Comparison of ENCODE assay signal across 13 mouse cellular contexts in genomic region chr1:164395131-164395780, GRCm38 (mm10).
DNase-seq lines count a peak whose midpoint lies in the region; ATAC-seq lines count a peak whose summit lies in the region.
"Had no signal": no experiment of that assay in that cellular context is flagged by ENCODE, and none has a peak within 500 bp of the region (broad histone marks: within the 10 kb centered on the region; RNA-seq: fewer than 3 reads in every experiment).

No protein-coding gene starts in this region.

- 0 out of 2 replicates have a peak overlapping the region, but pooled peaks have one; percentile 13 for H3K9ac ChIP-seq in hindbrain, embryonic 15.5 days
- H3K9ac ChIP-seq: heart, embryonic 15.5 days had no signal

- ATAC-seq in frontal cortex, adult (ENCODE audit: low TSS enrichment) = peak; percentile 90
- ATAC-seq in hindbrain, embryonic 15.5 days (ENCODE audit: low FRiP score, low read depth) = peak; percentile 84
- ATAC-seq in cerebellum, adult (ENCODE audit: insufficient number of reproducible peaks, low FRiP score, low TSS enrichment) = no peak
- ATAC-seq: Patski had no signal

- DNase-seq in frontal cortex, postnatal 14 days (ENCODE audit: low spot score in 2 of 2) = no peak
- DNase-seq in left cerebral cortex, postnatal 14 days (ENCODE audit: low spot score in 2 of 2) = peak; percentile 57 to 72
- DNase-seq in right cerebral cortex, postnatal 10 days (ENCODE audit: low spot score in 2 of 2) = peak; percentile 39 to 77
- no peak for DNase-seq in ovary, postnatal 10 days (ENCODE audit: low spot score)
- no peak for DNase-seq in thymus, postnatal 14 days
- DNase-seq: kidney, postnatal 14 days; lung, adult 2 months had no signal

- intact Hi-C loops in left cerebral cortex, postnatal 14 days (cut with DNase I) = no loop called here

- H3K9me3 ChIP-seq in hindbrain, embryonic 15.5 days = no peaks in the 10 kb centered on the region
- H3K9me3 ChIP-seq: heart, embryonic 15.5 days had no signal

- H3K27ac ChIP-seq in hindbrain, embryonic 15.5 days (replicated peaks) = peak overlapping the region; percentile 72
- H3K27ac ChIP-seq: heart, embryonic 15.5 days had no signal

- no peak overlapping the region for H3K4me2 ChIP-seq in hindbrain, embryonic 15.5 days
- H3K4me2 ChIP-seq: heart, embryonic 15.5 days had no signal

- no peak overlapping the region for H3K4me3 ChIP-seq in hindbrain, embryonic 15.5 days
- H3K4me3 ChIP-seq: heart, embryonic 15.5 days; myocyte had no signal

- WGBS in hindbrain, embryonic 15.5 days = 24% methylated on average over 6 of the region's 6 CpGs

- H3K4me1 ChIP-seq in hindbrain, embryonic 15.5 days (replicated peaks) = peaks cover 23% of the 10 kb centered on the region

- H3K36me3 ChIP-seq in hindbrain, embryonic 15.5 days = no peaks in the 10 kb centered on the region
- H3K36me3 ChIP-seq: heart, embryonic 15.5 days had no signal

- H3K27me3 ChIP-seq in hindbrain, embryonic 15.5 days = no peaks in the 10 kb centered on the region
- H3K27me3 ChIP-seq: heart, embryonic 15.5 days; Patski had no signal

Comparison
In these comparisons a context has a peak if more than half of its experiments do, and no peak if none do; other contexts are left out.
1. DNase-seq: peak in left cerebral cortex, postnatal 14 days (2 of 2) and right cerebral cortex, postnatal 10 days (2 of 2); none in frontal cortex, postnatal 14 days (0 of 2), ovary, postnatal 10 days (single experiment) and thymus, postnatal 14 days (single experiment).